Mouse (Mus musculus) frontal cortex, postnatal 36 days (tissue): ENCODE data around the gene Rgs16.
"Not testable (repeated sequence)": the region's sequence is repeated elsewhere in the genome, so short reads cannot be mapped to it uniquely, and the experiment has no call there.

Experiments used
- DNase-seq, 2 experiments: peaks; one replicate each; pipeline ENCODE4 v3.0.0; 2022; ENCODE audit warnings: low spot score in 2 of 2

Gene Rgs16

GRCm38 (mm10) chr1:153750054-153750453 lies 9.9 kb downstream of the Rgs16 start:
- no peak for DNase-seq

- peak in 1 of 2 experiments; percentile 44 for DNase-seq
Measured at GRCm38 (mm10) chr1:153751763-153752301, 11.7 kb downstream of the Rgs16 start.

GRCm38 (mm10) chr1:153752521-153752920 lies 12.4 kb downstream of the Rgs16 start:
- DNase-seq = no peak

DNA sequence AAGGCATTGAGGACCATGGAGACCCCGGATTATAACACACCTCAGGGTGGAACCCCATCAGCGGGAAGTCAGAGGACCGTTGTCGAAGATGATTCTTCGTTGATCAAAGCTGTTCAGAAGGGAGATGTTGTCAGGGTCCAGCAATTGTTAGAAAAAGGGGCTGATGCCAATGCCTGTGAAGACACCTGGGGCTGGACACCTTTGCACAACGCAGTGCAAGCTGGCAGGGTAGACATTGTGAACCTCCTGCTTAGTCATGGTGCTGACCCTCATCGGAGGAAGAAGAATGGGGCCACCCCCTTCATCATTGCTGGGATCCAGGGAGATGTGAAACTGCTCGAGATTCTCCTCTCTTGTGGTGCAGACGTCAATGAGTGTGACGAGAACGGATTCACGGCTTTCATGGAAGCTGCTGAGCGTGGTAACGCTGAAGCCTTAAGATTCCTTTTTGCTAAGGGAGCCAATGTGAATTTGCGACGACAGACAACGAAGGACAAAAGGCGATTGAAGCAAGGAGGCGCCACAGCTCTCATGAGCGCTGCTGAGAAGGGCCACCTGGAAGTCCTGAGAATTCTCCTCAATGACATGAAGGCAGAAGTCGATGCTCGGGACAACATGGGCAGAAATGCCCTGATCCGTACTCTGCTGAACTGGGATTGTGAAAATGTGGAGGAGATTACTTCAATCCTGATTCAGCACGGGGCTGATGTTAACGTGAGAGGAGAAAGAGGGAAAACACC lies 13.7 kb downstream of the Rgs16 start:
- no peak for DNase-seq

GRCm38 (mm10) chr1:153764136-153764535 lies 24.0 kb downstream of the Rgs16 start:
- no peak for DNase-seq

GRCm38 (mm10) chr1:153766298-153766697 lies 26.1 kb downstream of the Rgs16 start:
- DNase-seq = no peak

DNA sequence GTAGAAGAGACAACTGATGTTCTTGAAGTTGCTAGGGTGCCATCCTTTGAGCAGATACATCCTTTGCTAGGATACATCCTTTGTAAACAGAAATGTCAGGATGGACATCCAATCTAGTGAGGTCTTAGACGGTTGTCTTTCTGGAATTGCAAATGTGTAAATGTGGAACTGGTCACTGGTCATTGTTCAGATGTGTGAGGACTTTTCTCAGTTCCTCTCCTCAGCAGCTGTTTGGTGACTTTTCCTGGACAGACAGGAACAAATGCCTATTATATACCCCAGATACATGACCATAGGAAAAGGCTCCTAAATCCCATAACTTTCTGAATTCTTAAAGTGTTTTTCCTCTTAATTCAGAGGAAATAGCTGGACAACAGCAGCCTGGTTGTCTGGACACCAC lies 27.1 kb downstream of the Rgs16 start:
- DNase-seq = no peak

- no peak for DNase-seq
Measured at GRCm38 (mm10) chr1:153768465-153768864, 28.3 kb downstream of the Rgs16 start.

DNA sequence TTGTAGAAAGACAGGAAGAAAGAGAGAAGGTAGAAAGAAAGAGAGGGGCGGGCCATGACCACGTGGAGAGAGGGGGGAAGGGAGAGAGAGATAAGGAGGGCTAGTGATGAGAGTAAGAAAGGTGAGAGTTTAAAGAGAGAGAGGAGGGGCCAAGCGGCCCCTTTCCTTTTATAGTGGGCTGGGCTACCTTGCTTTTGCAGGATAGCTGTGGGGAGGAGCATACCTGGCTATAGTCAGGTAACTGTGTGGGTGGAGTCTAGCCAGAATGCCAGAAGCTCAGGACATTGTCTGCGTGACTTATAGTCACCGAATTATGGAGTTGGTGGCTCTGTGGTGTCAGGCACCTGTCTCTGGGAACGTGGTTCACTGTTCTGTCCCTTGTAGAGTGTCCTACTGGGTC lies 29.4 kb downstream of the Rgs16 start:
- not testable (repeated sequence) for DNase-seq

- DNase-seq = no peak
Measured at GRCm38 (mm10) chr1:153769998-153770775, 30.0 kb downstream of the Rgs16 start.

DNA sequence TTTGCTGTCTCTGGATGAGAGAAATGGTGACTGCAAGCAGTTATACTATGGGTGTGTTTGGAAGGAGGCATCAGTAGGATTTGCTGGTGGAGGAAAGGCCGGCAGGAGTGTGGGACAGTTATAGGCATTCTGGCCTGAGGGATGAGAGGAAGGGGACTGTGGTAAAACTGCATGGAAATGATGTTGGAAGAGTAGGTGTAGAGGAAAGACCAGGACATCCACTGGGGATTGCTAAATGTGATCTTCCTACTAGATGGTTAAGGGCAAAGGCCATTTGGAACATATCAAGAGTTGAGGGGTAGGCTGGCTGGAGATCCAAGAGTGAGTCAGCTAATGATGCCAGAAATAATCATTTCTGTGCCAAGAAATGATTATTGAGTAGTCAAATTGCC lies 30.6 kb downstream of the Rgs16 start:
- no peak for DNase-seq

DNA sequence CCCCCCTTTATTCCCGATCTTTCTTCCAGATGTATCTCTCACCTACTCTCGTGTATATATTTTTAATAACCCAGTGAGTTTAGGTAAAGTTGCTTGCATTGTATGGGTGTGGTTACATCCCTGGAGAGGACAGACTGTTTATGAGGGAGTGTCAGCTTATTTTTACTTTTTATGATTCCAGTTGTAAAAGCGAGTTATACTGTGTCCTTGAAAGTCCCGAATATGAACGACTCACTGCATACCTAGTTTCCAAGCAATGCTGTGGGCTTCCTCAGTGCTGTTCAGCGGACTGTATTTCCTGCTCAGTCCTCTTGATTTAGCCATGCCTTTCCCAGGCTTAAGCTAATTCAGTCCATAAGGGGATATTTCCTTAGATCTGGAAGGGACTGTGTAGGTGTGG lies 35.0 kb downstream of the Rgs16 start:
- DNase-seq = no peak

DNA sequence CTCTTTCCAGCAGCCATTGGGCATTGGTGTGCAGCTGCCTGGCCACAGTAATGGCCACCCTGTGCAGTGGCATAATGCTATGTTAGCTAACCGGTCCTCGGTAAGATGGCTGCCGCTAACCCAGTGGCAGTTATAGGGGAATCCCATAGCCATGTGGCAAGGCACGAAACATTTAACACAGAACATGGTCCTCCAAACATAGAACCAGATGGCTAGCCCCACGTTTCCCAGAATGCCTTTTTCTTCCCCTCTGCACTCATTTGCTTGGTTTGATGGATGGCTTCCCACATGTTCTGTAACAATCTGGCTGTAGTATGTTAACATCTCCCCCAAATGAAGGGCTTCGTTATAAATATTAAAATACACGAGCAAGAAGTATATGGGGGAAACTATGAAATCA lies 36.1 kb downstream of the Rgs16 start:
- DNase-seq = no peak

DNA sequence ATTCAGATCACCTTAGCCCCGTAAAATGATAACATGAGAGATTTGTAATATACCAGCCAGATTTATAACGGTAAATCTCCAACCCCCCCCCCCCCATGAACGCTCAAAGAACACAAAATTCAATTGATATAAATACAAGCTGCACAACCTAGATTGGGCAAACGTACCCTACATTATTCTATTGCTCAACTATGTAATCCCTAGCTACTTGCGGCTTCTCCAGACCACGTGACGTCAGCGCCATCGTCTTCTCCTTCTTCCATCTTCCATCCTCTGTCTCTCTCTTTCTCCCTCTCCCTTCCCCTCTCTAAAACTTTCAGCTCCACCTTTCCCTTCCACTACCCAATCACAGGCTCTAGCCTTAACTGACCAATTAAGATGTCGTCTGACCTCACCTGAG lies 38.1 kb downstream of the Rgs16 start:
- DNase-seq = no peak

- no peak for DNase-seq
Measured at GRCm38 (mm10) chr1:153783339-153783738, 43.2 kb downstream of the Rgs16 start.

- no peak for DNase-seq
Measured at GRCm38 (mm10) chr1:153785608-153786007, 45.5 kb downstream of the Rgs16 start.

DNA sequence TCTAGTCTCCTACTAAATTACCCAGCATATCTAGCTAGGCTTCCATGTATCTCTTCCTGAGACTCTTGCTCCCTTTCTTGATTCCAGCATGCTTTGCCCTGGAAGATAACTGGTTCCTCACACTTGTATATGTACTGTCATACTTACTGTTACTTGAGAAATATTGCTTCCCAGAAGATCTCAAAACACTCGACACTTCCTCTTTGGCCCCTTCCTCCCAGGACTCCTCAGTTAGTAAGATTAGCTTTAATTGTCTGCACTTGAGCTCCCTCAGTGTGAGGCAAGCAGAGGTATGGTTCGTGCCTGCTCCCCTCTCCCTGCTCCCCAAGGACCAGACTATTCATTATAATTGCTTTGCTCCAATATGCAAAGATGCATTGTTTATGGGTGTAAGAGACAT lies 50.6 kb downstream of the Rgs16 start:
- no peak for DNase-seq

DNA sequence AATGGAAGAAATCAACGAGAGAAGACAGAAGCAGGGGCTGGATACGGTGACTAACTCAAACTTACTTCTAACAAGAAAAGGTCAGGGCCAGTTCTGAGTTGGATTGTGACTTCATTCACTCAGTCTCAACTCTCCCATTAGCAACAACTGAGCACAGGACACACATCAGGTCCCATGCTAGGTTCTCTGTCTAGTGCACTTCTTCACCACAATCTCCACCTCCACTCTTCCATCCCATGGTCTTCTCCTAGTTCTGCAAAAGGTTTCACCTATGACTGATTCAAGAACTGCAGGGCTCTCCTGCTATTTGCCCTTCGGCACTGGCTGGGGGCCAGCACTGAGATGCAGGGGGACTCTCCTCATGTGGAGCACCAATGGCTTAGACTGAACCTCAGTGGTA lies 54.1 kb downstream of the Rgs16 start:
- DNase-seq = no peak
